Mouse (Mus musculus): ENCODE results near the gene Cd36. TPM values are rescaled to one million over a fixed set of nuclear protein-coding genes. Genes with fewer than 3 reads are reported as not detected.

Cd36 gene
- polyA plus RNA-seq, 1 experiment from 2014 or later: 40.7 TPM

- Histone ChIP-seq H3K4me2 (ENCODE audit: low read depth, low read length) (no peak overlapping the region), H3K4me1 (replicated peaks; ENCODE audit: control insufficient read depth, insufficient read depth, low read length) (no peaks in the 10 kb centered on the region), H3K27ac (ENCODE audit: low read length) (no peak overlapping the region), H3K9me3 (ENCODE audit: control insufficient read depth, low read length) (no peaks in the 10 kb centered on the region), H3K27me3 (ENCODE audit: control insufficient read depth, insufficient read depth, low read depth, low read length) (no peaks in the 10 kb centered on the region), H3K4me3 (ENCODE audit: low read length) (no peak overlapping the region), H3K9ac (ENCODE audit: low read length) (no peak overlapping the region), H3K36me3 (ENCODE audit: control insufficient read depth, insufficient read depth, low read length) (no peaks in the 10 kb centered on the region)
- 83% methylated on average over 2 of the region's 2 CpGs for WGBS
- no peak for ATAC-seq (ENCODE audit: low read depth)
These were observed 38.0 kb downstream of the Cd36 start for GRCm38 (mm10) chr5:17850582-17850981.

GRCm38 (mm10) chr5:17849582-17849981 lies 39.0 kb downstream of the Cd36 start:
- Histone ChIP-seq H3K4me2 (ENCODE audit: low read depth, low read length) (no peak overlapping the region), H3K36me3 (ENCODE audit: control insufficient read depth, insufficient read depth, low read length) (no peaks in the 10 kb centered on the region), H3K4me3 (ENCODE audit: low read length) (no peak overlapping the region), H3K9ac (ENCODE audit: low read length) (no peak overlapping the region), H3K27me3 (ENCODE audit: control insufficient read depth, insufficient read depth, low read depth, low read length) (no peaks in the 10 kb centered on the region), H3K4me1 (replicated peaks; ENCODE audit: control insufficient read depth, insufficient read depth, low read length) (no peaks in the 10 kb centered on the region), H3K27ac (ENCODE audit: low read length) (no peak overlapping the region), H3K9me3 (ENCODE audit: control insufficient read depth, low read length) (no peaks in the 10 kb centered on the region)
- 37% methylated on average over 1 of the region's 1 CpGs for WGBS
- 0 out of 2 replicates have a peak, but pooled peaks have one; percentile 74 for ATAC-seq (ENCODE audit: low read depth)

- Histone ChIP-seq H3K36me3 (ENCODE audit: control insufficient read depth, insufficient read depth, low read length) (no peaks in the 10 kb centered on the region), H3K4me1 (replicated peaks; ENCODE audit: control insufficient read depth, insufficient read depth, low read length) (peaks cover 3% of the 10 kb centered on the region), H3K27me3 (ENCODE audit: control insufficient read depth, insufficient read depth, low read depth, low read length) (no peaks in the 10 kb centered on the region), H3K9ac (ENCODE audit: low read length) (no peak overlapping the region), H3K4me2 (ENCODE audit: low read depth, low read length) (no peak overlapping the region), H3K4me3 (ENCODE audit: low read length) (no peak overlapping the region), H3K9me3 (ENCODE audit: control insufficient read depth, low read length) (no peaks in the 10 kb centered on the region), H3K27ac (ENCODE audit: low read length) (no peak overlapping the region)
- WGBS: 79% methylated on average over 2 of the region's 2 CpGs
- no peak for ATAC-seq (ENCODE audit: low read depth)
These were observed 39.9 kb downstream of the Cd36 start for GRCm38 (mm10) chr5:17848733-17849132.

GRCm38 (mm10) chr5:17848267-17848666 lies 40.3 kb downstream of the Cd36 start:
- Histone ChIP-seq H3K4me1 (replicated peaks; ENCODE audit: control insufficient read depth, insufficient read depth, low read length) (peaks cover 8% of the 10 kb centered on the region), H3K9me3 (ENCODE audit: control insufficient read depth, low read length) (no peaks in the 10 kb centered on the region), H3K9ac (ENCODE audit: low read length) (no peak overlapping the region), H3K36me3 (ENCODE audit: control insufficient read depth, insufficient read depth, low read length) (no peaks in the 10 kb centered on the region), H3K4me3 (ENCODE audit: low read length) (no peak overlapping the region), H3K27me3 (ENCODE audit: control insufficient read depth, insufficient read depth, low read depth, low read length) (no peaks in the 10 kb centered on the region), H3K27ac (ENCODE audit: low read length) (no peak overlapping the region), H3K4me2 (ENCODE audit: low read depth, low read length) (no peak overlapping the region)
- ATAC-seq (ENCODE audit: low read depth): no peak
- WGBS: 85% methylated on average over 1 of the region's 1 CpGs

- H3K4me3 ChIP-seq (ENCODE audit: low read length): no peak overlapping the region
- H3K9ac ChIP-seq (ENCODE audit: low read length): no peak overlapping the region
- no peak for ATAC-seq (ENCODE audit: low read depth)
- WGBS: 73% methylated on average over 3 of the region's 3 CpGs
- no peaks in the 10 kb centered on the region for H3K36me3 ChIP-seq (ENCODE audit: control insufficient read depth, insufficient read depth, low read length)
- H3K9me3 ChIP-seq (ENCODE audit: control insufficient read depth, low read length): no peaks in the 10 kb centered on the region
- no peaks in the 10 kb centered on the region for H3K27me3 ChIP-seq (ENCODE audit: control insufficient read depth, insufficient read depth, low read depth, low read length)
- H3K4me1 ChIP-seq (replicated peaks; ENCODE audit: control insufficient read depth, insufficient read depth, low read length): peaks cover 9% of the 10 kb centered on the region
- no peak overlapping the region for H3K4me2 ChIP-seq (ENCODE audit: low read depth, low read length)
- H3K27ac ChIP-seq (ENCODE audit: low read length): peak overlapping the region; percentile 68
These were observed 44.7 kb downstream of the Cd36 start for GRCm38 (mm10) chr5:17843921-17844320.

- H3K4me2 ChIP-seq (ENCODE audit: low read depth, low read length): no peak overlapping the region
- peak overlapping the region; percentile 12; the same call in 1 of the 2 replicates for H3K27ac ChIP-seq (ENCODE audit: low read length)
- H3K9me3 ChIP-seq (ENCODE audit: control insufficient read depth, low read length): no peaks in the 10 kb centered on the region
- no peak overlapping the region for H3K4me3 ChIP-seq (ENCODE audit: low read length)
- no peaks in the 10 kb centered on the region for H3K27me3 ChIP-seq (ENCODE audit: control insufficient read depth, insufficient read depth, low read depth, low read length)
- H3K36me3 ChIP-seq (ENCODE audit: control insufficient read depth, insufficient read depth, low read length): no peaks in the 10 kb centered on the region
- ATAC-seq (ENCODE audit: low read depth): no peak
- H3K4me1 ChIP-seq (replicated peaks; ENCODE audit: control insufficient read depth, insufficient read depth, low read length): peaks cover 9% of the 10 kb centered on the region
- 44% methylated on average over 5 of the region's 5 CpGs for WGBS
- H3K9ac ChIP-seq (ENCODE audit: low read length): no peak overlapping the region
These were observed 45.3 kb downstream of the Cd36 start for GRCm38 (mm10) chr5:17843316-17843715.

- Histone ChIP-seq H3K36me3 (ENCODE audit: control insufficient read depth, insufficient read depth, low read length) (no peaks in the 10 kb centered on the region), H3K27me3 (ENCODE audit: control insufficient read depth, insufficient read depth, low read depth, low read length) (no peaks in the 10 kb centered on the region), H3K9ac (ENCODE audit: low read length) (no peak overlapping the region), H3K9me3 (ENCODE audit: control insufficient read depth, low read length) (no peaks in the 10 kb centered on the region), H3K27ac (ENCODE audit: low read length) (no peak overlapping the region), H3K4me1 (replicated peaks; ENCODE audit: control insufficient read depth, insufficient read depth, low read length) (peaks cover 9% of the 10 kb centered on the region), H3K4me2 (ENCODE audit: low read depth, low read length) (no peak overlapping the region), H3K4me3 (ENCODE audit: low read length) (no peak overlapping the region)
- peak; percentile 59 for ATAC-seq (ENCODE audit: low read depth)
- 48% methylated on average over 7 of the region's 7 CpGs for WGBS
These were observed 46.4 kb downstream of the Cd36 start for GRCm38 (mm10) chr5:17842111-17842729.

- ATAC-seq (ENCODE audit: low read depth): peak; percentile 61
- H3K4me1 ChIP-seq (replicated peaks; ENCODE audit: control insufficient read depth, insufficient read depth, low read length): peaks cover 13% of the 10 kb centered on the region
- WGBS: 35% methylated on average over 2 of the region's 2 CpGs
- no peaks in the 10 kb centered on the region for H3K9me3 ChIP-seq (ENCODE audit: control insufficient read depth, low read length)
- H3K4me2 ChIP-seq (ENCODE audit: low read depth, low read length): no peak overlapping the region
- H3K4me3 ChIP-seq (ENCODE audit: low read length): no peak overlapping the region
- H3K36me3 ChIP-seq (ENCODE audit: control insufficient read depth, insufficient read depth, low read length): no peaks in the 10 kb centered on the region
- H3K27ac ChIP-seq (ENCODE audit: low read length): no peak overlapping the region
- H3K9ac ChIP-seq (ENCODE audit: low read length): no peak overlapping the region
- H3K27me3 ChIP-seq (ENCODE audit: control insufficient read depth, insufficient read depth, low read depth, low read length): no peaks in the 10 kb centered on the region
These were observed 49.1 kb downstream of the Cd36 start for GRCm38 (mm10) chr5:17839549-17839948.

GRCm38 (mm10) chr5:17836408-17836807 lies 52.2 kb downstream of the Cd36 start:
- no peak overlapping the region for H3K9ac ChIP-seq (ENCODE audit: low read length)
- no peak for ATAC-seq (ENCODE audit: low read depth)
- no peaks in the 10 kb centered on the region for H3K36me3 ChIP-seq (ENCODE audit: control insufficient read depth, insufficient read depth, low read length)
- no peaks in the 10 kb centered on the region for H3K27me3 ChIP-seq (ENCODE audit: control insufficient read depth, insufficient read depth, low read depth, low read length)
- H3K4me1 ChIP-seq (replicated peaks; ENCODE audit: control insufficient read depth, insufficient read depth, low read length): peaks cover 4% of the 10 kb centered on the region
- peak overlapping the region; percentile 63 for H3K27ac ChIP-seq (ENCODE audit: low read length)
- no peak overlapping the region for H3K4me3 ChIP-seq (ENCODE audit: low read length)
- 69% methylated on average over 4 of the region's 4 CpGs for WGBS
- no peaks in the 10 kb centered on the region for H3K9me3 ChIP-seq (ENCODE audit: control insufficient read depth, low read length)
- H3K4me2 ChIP-seq (ENCODE audit: low read depth, low read length): no peak overlapping the region
